Mouse (Mus musculus) retina, postnatal 1 day (tissue): Measurements from ENCODE around the gene Plk3.
A peak's percentile ranks its signal among the peaks of the same experiment; 100 is the strongest.

Experiments used
- DNase-seq: peaks from one replicate; pipeline ENCODE4 v3.0.0-alpha.2; 2012

Gene Plk3

DNA sequence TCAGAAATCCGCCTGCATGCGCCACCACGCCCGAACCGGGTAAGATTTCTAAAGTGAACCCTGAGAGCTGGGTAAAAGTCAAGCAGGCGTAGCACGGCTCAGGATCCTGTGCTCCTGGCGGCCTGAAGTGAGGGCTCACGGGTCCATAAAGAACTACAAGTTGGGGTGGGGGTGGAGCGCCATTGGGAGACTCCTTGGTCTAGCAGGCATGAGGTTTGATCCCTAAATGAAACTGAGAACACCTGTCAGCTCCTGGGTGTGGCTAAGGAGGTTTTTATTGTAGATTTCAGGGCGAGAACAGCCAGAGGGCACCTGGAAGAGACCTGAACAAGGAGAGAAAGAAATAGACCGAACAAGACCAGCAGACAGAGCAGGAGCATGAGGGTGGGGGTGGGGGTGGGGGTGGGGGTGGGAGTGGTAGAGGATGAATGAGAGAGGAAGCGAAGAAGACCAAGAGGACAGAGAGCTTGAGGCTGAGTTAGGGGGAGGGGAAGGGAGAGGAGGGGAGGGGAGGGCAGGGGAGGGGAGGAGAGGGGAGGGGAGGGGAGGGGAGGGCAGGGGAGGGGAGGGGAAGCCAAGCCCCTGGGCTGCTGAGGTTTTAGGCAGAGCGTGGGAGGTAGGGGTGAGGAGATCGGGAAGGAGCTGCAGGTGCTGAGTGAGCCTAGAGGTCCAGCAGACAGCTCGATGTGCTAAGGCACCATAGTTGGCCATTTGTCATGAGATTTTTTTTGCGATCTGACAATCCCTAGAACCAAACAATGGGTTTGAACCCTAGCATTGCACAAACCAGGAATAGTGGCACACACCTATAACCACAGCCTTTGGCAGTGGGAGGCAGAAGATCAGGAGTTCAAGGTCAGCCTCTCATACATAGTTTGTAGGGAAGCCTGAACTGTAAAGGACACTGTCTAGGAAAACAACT is 4.8 kb upstream of the Plk3 start:
- no peak for DNase-seq

GRCm38 (mm10) chr4:117136034-117136433 is 2.3 kb upstream of the Plk3 start:
- DNase-seq, result no peak

DNA sequence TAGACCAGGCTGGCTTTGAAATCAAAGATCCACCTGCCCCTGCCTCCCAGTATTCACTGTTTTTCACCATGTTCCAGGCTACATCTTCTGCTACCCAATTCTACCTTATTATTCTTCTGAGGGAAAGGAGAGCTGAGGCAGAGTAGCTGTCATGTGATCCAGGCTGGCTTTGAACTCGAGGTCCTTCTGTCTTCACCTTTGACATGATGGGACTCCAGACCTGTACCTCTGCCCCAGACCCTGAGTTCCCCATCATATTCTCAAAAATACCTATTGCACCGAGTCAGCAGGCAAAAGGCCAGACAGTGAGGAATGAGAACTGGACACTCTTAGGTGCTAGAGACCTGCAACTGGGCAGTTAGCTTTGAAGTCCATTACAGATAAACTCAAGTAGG is 835 bp upstream of the Plk3 start:
- DNase-seq, result no peak

- peak; percentile 41 for DNase-seq
Measured at GRCm38 (mm10) chr4:117133366-117133796, 382 bp downstream of the Plk3 start.

DNA sequence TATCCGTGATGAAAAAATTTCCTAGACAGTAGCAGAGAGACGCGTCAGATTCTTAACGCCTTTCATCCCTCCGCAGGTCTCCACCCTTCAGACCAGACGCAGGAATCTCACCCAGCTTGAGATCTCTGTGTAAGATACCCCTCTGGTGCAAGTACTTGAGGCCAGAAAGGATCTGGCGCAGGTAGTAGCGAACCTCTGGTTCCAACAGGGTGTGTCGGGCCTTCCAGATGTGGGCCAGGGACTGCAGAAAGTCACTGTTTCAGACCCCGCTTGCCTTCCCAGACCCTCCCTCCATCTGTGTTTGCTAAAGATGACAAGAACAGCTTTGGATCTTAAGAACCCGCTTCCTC is 994 bp downstream of the Plk3 start:
- no peak for DNase-seq

DNA sequence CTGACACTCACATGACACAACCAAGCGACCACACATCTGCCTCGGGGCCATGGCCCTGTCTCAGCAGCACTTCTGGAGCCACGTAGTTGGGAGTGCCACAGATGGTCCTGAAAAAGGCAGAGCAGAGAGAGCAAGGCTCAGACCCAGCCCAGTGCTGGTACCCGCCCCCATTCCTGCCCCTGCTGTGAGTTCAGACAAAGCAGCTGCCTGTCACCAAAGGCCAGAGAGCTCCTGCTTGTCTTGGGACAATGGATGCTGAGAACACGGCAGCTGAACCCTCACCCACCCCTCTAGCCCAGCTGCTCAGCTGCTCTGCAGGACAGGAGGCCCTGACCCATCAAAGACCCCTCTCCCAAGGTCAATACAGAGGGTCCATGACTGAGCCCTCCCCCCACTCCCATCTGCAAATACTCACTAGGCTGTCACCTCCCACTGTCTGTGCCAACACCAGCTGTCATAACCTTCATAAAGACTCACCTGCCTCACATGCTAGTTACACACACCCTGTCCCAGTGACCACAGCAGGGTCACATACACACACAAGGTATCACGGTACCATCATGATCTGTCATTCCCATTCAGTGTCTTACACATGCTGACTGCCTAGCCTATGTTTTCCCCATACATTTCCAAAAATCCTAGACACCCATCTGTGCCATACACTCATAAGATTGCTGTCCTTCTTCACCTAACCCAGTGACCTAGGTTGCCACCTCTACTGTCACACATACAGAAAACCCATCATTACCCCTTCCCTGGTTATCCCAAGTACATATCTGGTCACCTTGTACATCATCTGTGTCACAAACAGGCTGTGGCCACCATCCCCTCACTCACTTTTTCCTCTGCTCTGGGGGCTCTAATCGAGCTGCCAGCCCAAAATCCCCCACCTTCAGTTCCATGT is 1.6 kb downstream of the Plk3 start:
- peak; percentile 91 for DNase-seq

GRCm38 (mm10) chr4:117131198-117131597 is 2.6 kb downstream of the Plk3 start:
- no peak for DNase-seq

DNA sequence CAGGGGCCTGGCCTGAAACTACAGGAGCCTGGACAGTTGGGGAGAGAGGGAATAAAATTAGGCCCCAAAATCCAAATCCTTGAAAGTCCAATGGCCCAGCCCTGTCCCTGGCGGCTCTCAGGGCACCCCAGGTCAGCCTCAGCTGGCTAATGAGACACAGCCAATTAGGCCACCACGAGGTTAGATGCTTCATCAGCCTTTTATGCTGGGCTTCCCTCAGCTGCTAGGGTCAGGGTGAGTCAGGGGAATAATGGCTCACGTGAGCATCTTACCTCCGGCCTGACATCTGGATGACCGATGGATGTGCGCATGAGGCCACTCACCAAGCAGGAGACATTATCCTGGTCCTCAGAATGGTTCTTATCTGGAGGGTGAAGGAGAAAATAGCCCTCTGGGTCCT is 3.0 kb downstream of the Plk3 start:
- DNase-seq, result peak; percentile 55

DNA sequence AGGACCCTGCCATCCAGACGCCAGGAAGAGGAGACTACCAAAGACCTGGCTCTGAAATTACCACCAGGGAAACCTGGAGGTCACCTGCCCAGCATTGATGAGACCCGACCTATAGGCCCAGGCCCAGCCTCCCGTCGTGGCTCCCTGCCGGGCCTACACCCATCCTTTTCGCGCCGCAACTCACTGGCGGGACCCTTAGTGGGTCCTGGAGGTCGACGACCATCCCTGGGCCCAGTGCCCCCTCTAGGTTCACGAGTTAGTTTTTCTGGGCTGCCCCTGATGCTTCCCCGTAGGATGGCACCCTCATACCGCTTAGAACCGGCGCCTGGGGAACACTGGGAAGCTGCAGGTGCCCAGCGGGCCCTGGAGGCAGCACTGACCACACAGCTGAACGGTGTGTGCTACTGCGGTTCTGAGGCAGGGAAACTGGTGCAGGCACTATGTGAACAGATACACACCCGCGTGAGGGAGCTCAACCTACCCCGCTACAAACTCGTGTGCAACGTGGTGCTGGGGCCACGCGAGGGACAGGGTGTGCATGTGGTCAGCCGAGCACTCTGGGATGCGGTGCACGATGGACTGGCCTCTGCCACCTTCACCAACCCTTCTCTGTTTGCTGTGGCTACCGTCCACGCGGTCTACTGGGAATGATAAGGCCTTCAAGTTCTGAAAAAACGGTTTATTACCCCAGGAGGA is 5.6 kb downstream of the Plk3 start:
- DNase-seq, result no peak

DNA sequence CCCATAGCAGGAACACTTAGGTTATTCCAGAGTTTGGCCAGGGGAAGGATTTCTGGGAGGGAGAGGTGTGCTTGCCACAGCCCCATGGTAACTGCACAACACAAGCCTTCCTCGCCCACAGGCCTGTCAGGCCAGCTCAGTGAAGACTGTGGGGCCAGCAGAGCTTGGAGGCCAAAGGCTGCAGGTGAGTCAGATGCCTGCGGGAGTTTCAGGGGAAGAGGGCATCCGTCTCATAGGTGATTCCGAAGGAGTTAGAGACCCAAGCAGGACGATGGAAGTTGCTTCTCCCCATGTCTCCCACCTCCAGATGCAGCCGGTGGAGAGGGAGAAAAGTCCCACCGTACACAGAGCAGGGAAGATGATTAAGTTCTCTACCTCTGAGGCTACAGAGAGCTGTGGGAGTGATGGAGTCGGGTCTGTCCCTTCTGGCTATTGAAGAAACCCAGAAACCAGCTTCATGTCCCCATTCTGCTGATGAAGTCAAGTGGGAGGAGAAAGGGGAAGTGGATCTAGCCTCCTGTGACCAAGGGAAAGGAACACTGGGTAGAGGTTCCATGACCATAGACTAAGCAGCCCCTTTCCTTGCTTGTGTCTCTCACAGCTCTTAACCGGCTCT is 7.0 kb downstream of the Plk3 start, which contains the start of gene Tctex1d4:
Gene Tctex1d4, plus strand, starts transcription at position 120 of the 616 bp plus-strand sequence.
- DNase-seq, result no peak

DNA sequence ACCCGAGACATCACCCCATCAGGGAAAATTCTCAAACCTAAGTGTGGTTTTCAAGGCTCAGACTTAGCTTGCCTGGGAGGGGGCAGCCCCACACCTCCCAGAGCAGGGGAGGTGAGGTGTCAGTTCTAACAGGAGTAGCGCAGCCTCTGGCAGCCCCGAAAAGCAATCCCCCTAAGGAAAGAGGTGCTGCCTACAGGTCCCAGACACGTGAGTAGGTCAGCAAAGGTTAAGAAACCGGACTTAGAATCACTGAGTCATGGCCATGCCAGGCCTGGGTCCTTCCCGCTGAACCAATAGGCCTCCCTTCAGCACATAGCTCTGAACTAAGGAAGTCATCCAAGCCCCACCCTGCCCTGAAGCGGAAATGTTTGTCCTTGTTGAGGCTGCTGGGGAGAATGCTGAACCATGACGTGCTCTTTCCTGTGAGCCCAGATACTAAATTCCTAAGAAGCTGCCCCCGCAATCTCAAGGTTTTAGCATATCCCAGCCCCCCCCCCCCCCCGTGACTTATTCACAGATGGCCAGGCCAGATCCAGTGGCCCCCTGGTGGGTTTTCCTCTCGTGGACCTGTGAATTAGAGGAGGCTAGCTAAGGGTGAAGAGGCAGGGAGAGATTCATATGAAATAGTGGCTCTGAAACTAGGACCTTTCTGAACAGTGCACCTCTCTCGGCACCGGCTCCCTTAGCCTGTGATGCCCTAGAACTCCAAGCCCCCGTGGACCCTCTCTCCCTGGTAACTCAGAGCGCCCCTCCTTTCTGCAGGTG is 7.7 kb downstream of the Plk3 start:
- no peak for DNase-seq

DNA sequence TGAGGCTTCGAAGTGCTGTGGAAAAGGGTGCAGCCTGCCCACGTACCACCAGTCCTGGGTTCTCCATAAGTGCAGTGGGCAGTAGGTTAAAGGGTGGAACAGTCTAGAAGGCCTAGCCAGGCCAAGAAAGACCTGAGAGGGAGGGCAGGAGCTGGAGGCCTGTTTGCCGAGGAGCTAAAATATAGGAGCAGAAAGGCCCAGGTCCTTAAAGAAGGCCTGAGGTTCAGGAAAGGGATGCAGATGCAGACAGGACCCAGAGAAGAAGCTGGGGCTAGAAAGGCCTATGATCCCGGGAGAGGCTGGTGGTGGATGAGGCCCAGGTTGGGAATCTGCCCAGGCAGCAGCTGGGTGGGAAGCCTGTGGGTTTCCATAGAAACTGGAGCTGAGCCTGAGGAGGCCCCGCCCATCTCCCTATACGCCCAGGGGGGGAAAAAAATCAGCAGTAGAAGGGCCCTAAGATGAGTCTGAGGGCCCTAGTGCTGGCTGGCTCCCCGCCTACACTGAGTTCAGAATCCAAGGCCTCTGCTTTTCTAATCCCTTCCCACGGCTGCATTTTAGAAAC is 8.3 kb downstream of the Plk3 start, which contains the start of gene Btbd19:
Gene Btbd19, minus strand, starts transcription at position 378 of the 562 bp plus-strand sequence.
- DNase-seq, result peak; percentile 61

- DNase-seq, result no peak
Measured at GRCm38 (mm10) chr4:117124518-117125347, 9.0 kb downstream of the Plk3 start.

GRCm38 (mm10) chr4:117124218-117124517 is 9.6 kb downstream of the Plk3 start:
- DNase-seq, result no peak

DNA sequence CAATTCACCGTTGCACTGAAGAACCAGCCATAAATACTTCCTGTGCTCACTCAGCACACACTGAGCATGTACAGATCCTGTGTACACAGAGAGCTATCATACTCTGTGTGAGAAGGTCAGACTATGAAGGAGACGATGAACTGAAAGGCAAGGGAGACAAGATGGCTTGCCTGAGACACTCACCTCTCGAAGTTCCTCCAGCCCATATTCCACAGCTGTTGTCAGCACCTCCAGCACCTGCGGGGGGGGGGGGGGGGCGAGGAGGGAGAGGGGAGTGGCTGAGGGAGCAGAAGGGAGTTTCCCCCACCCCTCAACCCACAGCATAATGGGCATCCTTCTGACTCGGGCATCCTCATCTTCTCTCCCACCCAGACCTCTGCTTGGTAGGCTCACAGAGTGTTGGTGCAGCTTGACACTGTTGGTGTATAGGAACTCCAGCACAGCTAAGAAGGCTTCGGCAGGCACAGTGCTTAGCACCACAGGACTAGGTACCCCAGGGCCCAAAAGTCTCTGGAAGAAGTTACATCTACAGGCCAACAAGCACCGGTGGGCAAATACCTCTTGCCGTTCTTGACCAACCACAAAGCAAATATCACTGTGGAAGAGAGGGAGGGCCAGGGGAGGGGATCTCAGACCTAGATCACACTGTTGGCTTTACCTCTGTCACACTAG is 10.1 kb downstream of the Plk3 start:
- no peak for DNase-seq

DNA sequence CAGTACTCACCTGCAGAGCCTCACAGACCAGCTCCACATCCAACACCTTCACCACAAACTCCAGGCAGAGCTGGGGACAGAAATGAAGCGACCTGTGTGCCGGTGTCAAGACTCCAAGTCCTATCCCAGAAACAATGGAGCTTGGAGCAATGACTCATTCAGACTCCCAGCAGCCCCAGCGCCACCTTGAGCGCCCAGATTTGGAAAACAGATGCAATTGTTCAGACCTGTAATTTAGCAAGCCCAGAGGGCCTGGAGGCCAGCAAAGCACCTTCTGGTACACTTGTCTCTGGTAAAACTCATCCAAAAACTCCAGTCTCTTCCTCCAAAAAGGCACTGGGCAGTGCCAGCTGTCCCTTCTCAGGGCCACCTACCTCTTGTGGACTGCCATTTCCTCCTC is 11.6 kb downstream of the Plk3 start:
- no peak for DNase-seq

GRCm38 (mm10) chr4:117120445-117121414 is 13.0 kb downstream of the Plk3 start:
- DNase-seq, result peak; percentile 97

DNA sequence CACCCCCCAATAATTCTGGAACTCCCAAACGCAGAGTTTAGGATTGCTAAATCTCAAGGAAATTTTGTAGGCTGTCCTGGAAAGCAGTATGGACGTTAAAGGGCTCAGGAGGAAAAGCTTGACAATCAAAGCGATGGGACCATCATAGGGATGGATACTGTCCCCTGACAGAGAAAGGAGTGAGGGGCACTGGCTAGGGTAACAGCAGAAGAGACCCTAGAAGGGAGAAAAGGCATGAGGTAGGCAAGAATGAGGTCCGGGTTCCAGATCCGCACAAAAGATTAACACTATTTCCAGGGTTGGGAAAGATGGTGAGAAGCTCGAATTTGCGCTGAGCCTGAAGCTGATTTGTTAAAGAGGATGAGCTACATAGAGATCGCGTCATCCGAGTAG is 13.7 kb downstream of the Plk3 start:
- DNase-seq, result no peak

DNA sequence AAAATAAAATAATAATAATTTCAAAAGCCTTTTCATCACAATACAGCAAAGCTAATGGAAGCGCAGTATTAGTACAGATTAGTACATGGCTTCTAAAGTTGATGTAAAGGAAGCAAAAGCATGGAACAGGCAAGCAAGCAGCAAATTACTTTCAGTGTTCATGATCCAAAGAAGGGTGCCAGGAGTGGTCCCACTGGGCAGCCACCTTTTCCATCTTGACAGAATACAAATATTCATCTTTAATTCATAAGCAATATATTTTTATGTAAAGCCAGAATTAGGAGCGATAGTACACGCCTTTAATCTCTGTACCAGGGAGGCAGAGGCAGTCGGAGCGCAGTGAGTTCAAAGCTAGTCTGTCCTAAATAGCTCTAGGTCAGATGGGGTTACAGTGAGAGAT is 14.1 kb downstream of the Plk3 start:
- DNase-seq, result no peak
